9 mouse cellular contexts compared by ENCODE assay signal in genomic region chr16:21210667-21211338, GRCm38 (mm10). TPM values are rescaled to one million over a fixed set of nuclear protein-coding genes. Genes with fewer than 3 reads are reported as not detected.
A peak's percentile ranks its signal among the peaks of the same experiment; 100 is the strongest.
DNase-seq lines count a peak whose midpoint lies in the region; ATAC-seq and TF ChIP-seq lines count a peak whose summit lies in the region.
"Had no signal": no experiment of that assay in that cellular context is flagged by ENCODE, and none has a peak within 500 bp of the region (broad histone marks: within the 10 kb centered on the region; RNA-seq: fewer than 3 reads in every experiment).

No protein-coding gene starts in this region.

- ATAC-seq in cerebellum, adult (ENCODE audit: insufficient number of reproducible peaks, low FRiP score, low TSS enrichment): peak; percentile 61; the same call in 1 of the 2 replicates
- ATAC-seq in forebrain, embryonic 13.5 days: peak; percentile 91
- ATAC-seq in heart, embryonic 15.5 days (replicated peaks; ENCODE audit: insufficient number of reproducible peaks, insufficient read depth, low FRiP score, low read depth): peak; percentile 80

- H3K27me3 ChIP-seq in forebrain, embryonic 13.5 days: peaks cover 24% of the 10 kb centered on the region
- no peaks in the 10 kb centered on the region for H3K27me3 ChIP-seq in heart, embryonic 15.5 days
- H3K27me3 ChIP-seq in liver, adult 2 months (ENCODE audit: control insufficient read depth, insufficient read depth, low read length): peaks cover 11% of the 10 kb centered on the region
- H3K27me3 ChIP-seq: CH12.LX had no signal

- peak overlapping the region; percentile 36 for H3K4me3 ChIP-seq in forebrain, embryonic 13.5 days
- H3K4me3 ChIP-seq in heart, embryonic 15.5 days: peak overlapping the region; percentile 46
- peak overlapping the region; percentile 20; the same call in 1 of the 2 replicates for H3K4me3 ChIP-seq in liver, adult 2 months (ENCODE audit: insufficient read depth, low read depth, low read length)

- TF ChIP-seq POLR2A in liver, adult 2 months (IDR thresholded peaks at IDR 0.05; ENCODE audit: extremely low read depth, insufficient read depth, low read length): no peak

- peak; percentile 95 for DNase-seq in 3134 (ENCODE audit: extremely low read depth, insufficient read length, low spot score)
- peak; percentile 93 for DNase-seq in kidney, postnatal 10 days
- DNase-seq in liver, adult 2 months (ENCODE audit: extremely low read depth, low read depth, low spot score): peak; percentile 35
- peak; percentile 95 for DNase-seq in neural tube, embryonic 10.5 days (ENCODE audit: extremely low spot score, low spot score)
- DNase-seq in urinary bladder, adult 18-20 months (ENCODE audit: low spot score in 2 of 2): peak; percentile 63 to 88

- peak overlapping the region; percentile 67 for H3K9ac ChIP-seq in forebrain, embryonic 13.5 days
- peak overlapping the region; percentile 51 for H3K9ac ChIP-seq in heart, embryonic 15.5 days
- H3K9ac ChIP-seq in liver, adult 2 months (ENCODE audit: low read depth, low read length): peak overlapping the region; percentile 24

- peaks cover 8% of the 10 kb centered on the region for H3K36me3 ChIP-seq in forebrain, embryonic 13.5 days (ENCODE audit: poor library complexity, severe bottlenecking)
- no peaks in the 10 kb centered on the region for H3K36me3 ChIP-seq in heart, embryonic 15.5 days
- H3K36me3 ChIP-seq in liver, adult 2 months (ENCODE audit: control insufficient read depth, insufficient read depth, low read length): no peaks in the 10 kb centered on the region

- WGBS in forebrain, embryonic 13.5 days: 0% methylated on average over 25 of the region's 25 CpGs
- under 1% methylated on average over 25 of the region's 25 CpGs for WGBS in heart, embryonic 15.5 days
- 9% methylated on average over 25 of the region's 25 CpGs for WGBS in liver, adult 2 months

- H3K27ac ChIP-seq in forebrain, embryonic 13.5 days: peak overlapping the region; percentile 77
- peak overlapping the region; percentile 83 for H3K27ac ChIP-seq in heart, embryonic 15.5 days
- H3K27ac ChIP-seq in liver, adult 2 months (replicated peaks; ENCODE audit: insufficient read depth, low read depth, low read length): peak overlapping the region; percentile 37; the same call in 1 of the 2 replicates

- H3K9me3 ChIP-seq in forebrain, embryonic 13.5 days (replicated peaks): no peaks in the 10 kb centered on the region
- no peaks in the 10 kb centered on the region for H3K9me3 ChIP-seq in heart, embryonic 15.5 days (replicated peaks)

- peaks cover 69% of the 10 kb centered on the region for H3K4me1 ChIP-seq in forebrain, embryonic 13.5 days
- peaks cover 81% of the 10 kb centered on the region for H3K4me1 ChIP-seq in heart, embryonic 15.5 days (replicated peaks)
- no peaks in the 10 kb centered on the region for H3K4me1 ChIP-seq in liver, adult 2 months (ENCODE audit: control insufficient read depth, insufficient read depth, low read length)

- no peaks in the 10 kb centered on the region for H3K79me2 ChIP-seq in liver, adult 2 months (ENCODE audit: control insufficient read depth, insufficient read depth, low read length)

- peak overlapping the region; percentile 67 for H3K4me2 ChIP-seq in forebrain, embryonic 13.5 days
- H3K4me2 ChIP-seq in heart, embryonic 15.5 days: peak overlapping the region; percentile 76

- TF ChIP-seq CTCF in liver, adult 2 months (IDR thresholded peaks at IDR 0.05; ENCODE audit: low read depth, low read length): no peak

RNA-seq across cellular contexts. Expression of gene Ephb3, which starts 6.2 kb away (rescaled TPM):
- polyA plus RNA-seq in forebrain, embryonic 13.5 days (2015; fragmentation: Nextera tagmentation; extraction: Ambion mirVana): 7.1 and 8.1 TPM in 2 replicates
- 12.1 and 15.3 TPM in 2 replicates for polyA plus RNA-seq in heart, embryonic 15.5 days (2015; fragmentation: Nextera tagmentation; extraction: Ambion mirVana)
- 0.40 and 0.83 TPM in 2 replicates for total RNA-seq in liver, adult 2 months (2014; rRNA removed)
- 0.31 and 0.44 TPM in 2 replicates for polyA plus RNA-seq in liver, adult 2 months (2012; rRNA removed)
- total RNA-seq: CH12.LX had no signal

RNA-seq across cellular contexts. Expression of gene Teddm3, which starts 57.0 kb away (rescaled TPM):
- not detected in 2 replicates for polyA plus RNA-seq in forebrain, embryonic 13.5 days (2015; fragmentation: Nextera tagmentation; extraction: Ambion mirVana)
- not detected in 2 replicates for polyA plus RNA-seq in heart, embryonic 15.5 days (2015; fragmentation: Nextera tagmentation; extraction: Ambion mirVana)
- total RNA-seq in liver, adult 2 months (2014; rRNA removed): not detected in 2 replicates
- polyA plus RNA-seq in liver, adult 2 months (2012; rRNA removed): not detected in 2 replicates
- total RNA-seq: CH12.LX had no signal

Comparison
In these comparisons a context has a peak if more than half of its experiments do, and no peak if none do; other contexts are left out.
1. Peak in every context shown above with its lines: DNase-seq, ATAC-seq, H3K4me3 ChIP-seq and H3K27ac ChIP-seq.
2. DNase-seq: peak in every context shown above with its lines; median percentile 95 in 3134; 95 in neural tube, embryonic 10.5 days; 93 in kidney, postnatal 10 days; 76 in urinary bladder, adult 18-20 months; 35 in liver, adult 2 months.